Mouse (Mus musculus) left cerebral cortex, postnatal 36 days (tissue): Measurements from ENCODE around the gene Gabarap. TPM values are rescaled to one million over a fixed set of nuclear protein-coding genes. Genes with fewer than 3 reads are reported as not detected.
A peak's percentile ranks its signal among the peaks of the same experiment; 100 is the strongest.

ENCODE experiments used
- DNase-seq, 2 experiments: peaks; one replicate each; pipeline ENCODE4 v3.0.0; 2021 to 2022; ENCODE audit warnings: low spot score in 2 of 2, mixed read lengths in 1 of 2
- intact Hi-C: fragments of 180-260 bp; cut with DNase I; formaldehyde crosslinking; loops from one replicate; pipeline ENCODE4 v1.15.1; 2025
- microRNA-seq: library from miRNA; unstranded; fragments of <30 nt; microRNA quantifications from one replicate; pipeline ENCODE4 v1.2.0, GENCODE M21; 2022
- total RNA-seq, 2 experiments: library from RNA; stranded (reverse); gene quantifications; 2 replicates each; pipeline ENCODE4 v1.2.3; 2021

Gabarap gene
- total RNA-seq, 2 experiments from 2014 or later = 199 to 219 TPM

- DNase-seq = no peak
- intact Hi-C loops = no loop called here
Measured at GRCm38 (mm10) chr11:70039631-70040030, 48.7 kb downstream of the Gabarap start.

DNA sequence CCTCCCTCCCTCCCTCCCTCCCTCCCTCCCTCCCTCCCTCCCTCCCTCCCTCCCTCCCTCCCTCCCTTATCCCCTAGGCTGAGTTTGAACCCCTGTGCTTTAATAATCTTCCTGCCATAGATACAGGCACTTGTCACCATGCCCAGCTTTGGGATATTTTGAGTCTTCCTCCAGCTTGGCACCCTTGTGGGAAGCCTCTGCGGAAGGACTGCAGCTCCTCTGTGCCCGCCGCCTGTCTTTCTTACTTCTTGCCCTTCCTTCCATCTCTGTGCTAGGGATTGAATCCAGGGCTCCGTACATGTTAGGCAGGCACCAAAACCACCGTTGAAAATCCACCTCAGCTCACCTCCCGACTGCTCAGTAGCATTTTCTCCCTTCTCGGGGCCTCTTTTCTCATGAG, 49.2 kb downstream of the Gabarap start:
- DNase-seq = no peak
- intact Hi-C loops = no loop called here

DNA sequence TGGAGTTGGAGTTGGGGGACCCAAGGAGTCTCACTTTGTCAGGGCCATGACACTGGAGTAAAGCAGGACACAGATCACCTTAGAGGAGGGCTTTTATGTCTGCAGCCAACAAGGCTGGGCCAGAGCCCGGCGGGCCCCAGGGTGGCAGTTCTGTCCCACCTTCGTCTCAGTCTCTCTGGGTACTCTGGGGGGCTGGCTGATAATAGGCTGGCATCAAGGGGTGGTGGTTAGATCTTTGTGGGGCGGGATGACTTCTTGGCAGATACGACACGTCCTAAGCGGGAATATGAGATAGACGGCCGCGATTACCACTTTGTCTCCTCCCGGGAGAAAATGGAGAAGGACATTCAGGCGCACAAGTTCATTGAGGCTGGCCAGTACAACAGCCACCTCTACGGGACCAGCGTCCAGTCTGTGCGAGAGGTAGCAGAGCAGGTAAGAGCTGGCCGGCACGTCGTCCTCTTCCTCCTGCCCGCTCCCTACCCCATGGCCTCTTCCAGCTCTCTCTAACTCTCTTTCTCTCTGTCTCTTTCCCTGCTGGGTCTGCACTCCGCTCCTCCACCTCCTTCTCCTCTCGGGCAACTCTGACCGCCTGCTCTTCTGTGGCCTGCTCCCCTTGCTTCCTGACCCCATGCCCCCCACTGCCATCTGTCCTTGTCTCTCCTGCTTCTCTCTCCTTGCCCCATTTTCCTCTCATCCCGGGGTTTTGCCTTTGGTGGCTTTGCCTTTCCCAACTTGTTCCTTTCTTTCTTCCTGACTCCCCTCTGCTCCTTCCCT, 51.6 kb downstream of the Gabarap start:
- no peak for DNase-seq
- intact Hi-C loops = no loop called here

DNA sequence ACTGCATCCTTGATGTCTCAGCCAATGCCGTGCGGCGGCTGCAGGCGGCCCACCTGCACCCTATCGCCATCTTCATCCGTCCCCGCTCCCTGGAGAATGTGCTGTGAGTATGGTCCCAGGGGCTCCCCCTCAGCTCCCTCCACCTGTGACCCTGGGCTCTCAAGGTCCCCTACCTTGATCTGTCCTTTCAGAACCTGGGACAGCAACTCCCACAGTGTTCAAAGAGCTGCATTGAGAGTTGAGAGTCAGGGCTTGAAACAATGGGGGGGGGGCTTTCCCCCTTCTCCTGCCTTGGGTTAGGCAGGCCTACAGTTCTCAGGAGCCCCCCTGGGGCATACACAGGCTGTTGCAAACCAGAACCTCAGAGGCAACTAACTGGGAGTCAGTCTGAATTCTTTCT, 52.7 kb downstream of the Gabarap start:
- DNase-seq = no peak
- intact Hi-C loops = no loop called here

Small RNA genes within 50 kb of the gene (microRNA-seq; reads per million reads assigned to microRNA genes)
- gene Gm44349 (not detected), gene Mir324 (8,685 reads per million, percentile 94 among the genes with 10 or more reads in this experiment)

Other genes with a start within 250 kb of the Gabarap start
- gene Polr2a, start 232.5 kb upstream of the Gabarap start, total RNA-seq = 10 to 100 TPM; 53.5 to 59.7 TPM
- gene Slc35g3, start 229.2 kb upstream of the Gabarap start, total RNA-seq = not detected
- gene Zbtb4, start 225.2 kb upstream of the Gabarap start, total RNA-seq = 100 to 1,000 TPM; 122 to 127 TPM
- gene Chrnb1, start 195.2 kb upstream of the Gabarap start, total RNA-seq = under 1 TPM; 0.66 to 0.81 TPM
- gene Fgf11, start 189.3 kb upstream of the Gabarap start, total RNA-seq = 10 to 100 TPM; 14.1 to 18.7 TPM
- gene Tmem102, start 185.5 kb upstream of the Gabarap start, total RNA-seq = not detected
- not detected for gene Gm39566, start 175.8 kb upstream of the Gabarap start, total RNA-seq
- gene Spem2, start 172.7 kb upstream of the Gabarap start, total RNA-seq = not detected
- under 1 TPM; 0.52 TPM for gene Spem1, start 169.0 kb upstream of the Gabarap start, total RNA-seq
- 100 to 1,000 TPM; 239 to 241 TPM for gene Nlgn2, start 153.4 kb upstream of the Gabarap start, total RNA-seq
- 100 to 1,000 TPM; 111 to 130 TPM for gene Tmem256, start 152.6 kb upstream of the Gabarap start, total RNA-seq
- gene Plscr3, start 144.8 kb upstream of the Gabarap start, total RNA-seq = 10 to 100 TPM; 18.4 to 18.7 TPM
- gene Tnk1, start 132.4 kb upstream of the Gabarap start, total RNA-seq = not detected
- not detected for gene Tmem95, start 113.1 kb upstream of the Gabarap start, total RNA-seq
- 1 to 10 TPM in 1 of 2 experiments, under 1 TPM in 1; 0.93 to 1.3 TPM for gene Kctd11, start 109.7 kb upstream of the Gabarap start, total RNA-seq
- gene Acap1, start 95.6 kb upstream of the Gabarap start, total RNA-seq = under 1 TPM in 1 of 2 experiments, not detected in 1; 0.27 TPM
- gene 2810408A11Rik, start 90.2 kb upstream of the Gabarap start, total RNA-seq = under 1 TPM in 1 of 2 experiments, not detected in 1; 0.64 TPM
- gene Neurl4, start 90.1 kb upstream of the Gabarap start, total RNA-seq = 100 to 1,000 TPM; 114 to 121 TPM
- gene Gps2, start 77.3 kb upstream of the Gabarap start, total RNA-seq = 10 to 100 TPM; 25.9 to 32.4 TPM
- gene Eif5a, start 69.2 kb upstream of the Gabarap start, total RNA-seq = 100 to 1,000 TPM; 406 to 453 TPM
- gene Ybx2, start 55.3 kb upstream of the Gabarap start, total RNA-seq = 10 to 100 TPM in 1 of 2 experiments, 1 to 10 TPM in 1; 4.6 to 14.7 TPM
- gene Slc2a4, start 43.0 kb upstream of the Gabarap start, total RNA-seq = 1 to 10 TPM; 3.6 to 4.4 TPM
- gene Cldn7, start 26.4 kb upstream of the Gabarap start, total RNA-seq = not detected
- 100 to 1,000 TPM; 112 to 128 TPM for gene Ctdnep1, start 10.0 kb upstream of the Gabarap start, total RNA-seq
- 10 to 100 TPM; 79.2 to 88.5 TPM for gene Elp5, start 8.6 kb upstream of the Gabarap start, total RNA-seq
- gene Phf23, start 4.6 kb downstream of the Gabarap start, total RNA-seq = 10 to 100 TPM; 41.3 to 46.1 TPM
- 10 to 100 TPM; 25.4 to 36.0 TPM for gene Dvl2, start 9.5 kb downstream of the Gabarap start, total RNA-seq
- 10 to 100 TPM; 54.3 to 58.5 TPM for gene Acadvl, start 24.3 kb downstream of the Gabarap start, total RNA-seq
- 100 to 1,000 TPM; 867 to 894 TPM for gene Dlg4, start 25.8 kb downstream of the Gabarap start, total RNA-seq
- gene Asgr1, start 62.9 kb downstream of the Gabarap start, total RNA-seq = 1 to 10 TPM in 1 of 2 experiments, under 1 TPM in 1; 0.99 to 1.1 TPM
- not detected for gene Asgr2, start 101.5 kb downstream of the Gabarap start, total RNA-seq
- gene Mgl2, start 139.2 kb downstream of the Gabarap start, total RNA-seq = 1 to 10 TPM in 1 of 2 experiments, under 1 TPM in 1; 0.72 to 1.4 TPM
- 1 to 10 TPM; 1.3 to 1.8 TPM for gene Clec10a, start 165.1 kb downstream of the Gabarap start, total RNA-seq
- gene Slc16a11, start 221.6 kb downstream of the Gabarap start, total RNA-seq = 10 to 100 TPM; 30.7 to 38.2 TPM
- gene Slc16a13, start 229.9 kb downstream of the Gabarap start, total RNA-seq = 1 to 10 TPM; 7.2 to 8.1 TPM
- gene Bcl6b, start 238.7 kb downstream of the Gabarap start, total RNA-seq = 1 to 10 TPM; 1.7 to 1.8 TPM
- 10 to 100 TPM; 46.9 to 50.3 TPM for gene 0610010K14Rik, start 246.8 kb downstream of the Gabarap start, total RNA-seq
- 1 to 10 TPM; 5.3 to 6.4 TPM for gene Gm21988, start 248.7 kb downstream of the Gabarap start, total RNA-seq
- 100 to 1,000 TPM; 246 to 287 TPM for gene Rnasek, start 248.7 kb downstream of the Gabarap start, total RNA-seq